Mouse (Mus musculus): Measurements from ENCODE around the gene Pi4k2b. TPM values are rescaled to one million over a fixed set of nuclear protein-coding genes. Genes with fewer than 3 reads are reported as not detected.

The Pi4k2b gene
- polyA plus RNA-seq, 1 experiment from 2014 or later, result 22.5 TPM

- no peak overlapping the region for H3K9ac ChIP-seq (ENCODE audit: low read length)
- no peaks in the 10 kb centered on the region for H3K4me1 ChIP-seq (ENCODE audit: control insufficient read depth, insufficient read depth, low read length)
- no peak overlapping the region for H3K4me2 ChIP-seq (ENCODE audit: low read depth, low read length)
- H3K4me3 ChIP-seq (replicated peaks; ENCODE audit: low read length), result no peak overlapping the region
- 92% methylated on average over 7 of the region's 7 CpGs for WGBS
- no peak overlapping the region for H3K27ac ChIP-seq (ENCODE audit: low read length)
- no peaks in the 10 kb centered on the region for H3K27me3 ChIP-seq (ENCODE audit: control insufficient read depth, insufficient read depth, low read length)
- no peaks in the 10 kb centered on the region for H3K36me3 ChIP-seq (ENCODE audit: control insufficient read depth, insufficient read depth, low read length)
- no peak for ATAC-seq (ENCODE audit: insufficient read depth, low FRiP score)
- no peaks in the 10 kb centered on the region for H3K9me3 ChIP-seq (replicated peaks; ENCODE audit: control insufficient read depth, low read length)
Observed at GRCm38 (mm10) chr5:52813312-52813711, 71.9 kb downstream of the Pi4k2b start.

GRCm38 (mm10) chr5:52818676-52819075 lies 77.3 kb downstream of the Pi4k2b start:
- ATAC-seq (ENCODE audit: insufficient read depth, low FRiP score), result no peak
- Histone ChIP-seq H3K4me3 (replicated peaks; ENCODE audit: low read length) (no peak overlapping the region), H3K9me3 (replicated peaks; ENCODE audit: control insufficient read depth, low read length) (no peaks in the 10 kb centered on the region), H3K9ac (ENCODE audit: low read length) (no peak overlapping the region), H3K36me3 (ENCODE audit: control insufficient read depth, insufficient read depth, low read length) (no peaks in the 10 kb centered on the region), H3K27ac (ENCODE audit: low read length) (no peak overlapping the region), H3K27me3 (ENCODE audit: control insufficient read depth, insufficient read depth, low read length) (no peaks in the 10 kb centered on the region), H3K4me2 (ENCODE audit: low read depth, low read length) (no peak overlapping the region), H3K4me1 (ENCODE audit: control insufficient read depth, insufficient read depth, low read length) (no peaks in the 10 kb centered on the region)
- WGBS, result 93% methylated on average over 7 of the region's 7 CpGs

Other genes starting within 250 kb of the Pi4k2b start
- 7.2 and 8.0 TPM in 2 replicates for gene Lgi2, start 175.1 kb upstream of the Pi4k2b start, polyA plus RNA-seq (2015; fragmentation: Nextera tagmentation; extraction: Ambion mirVana)
- 11.2 and 11.5 TPM in 2 replicates for gene Sepsecs, start 71.9 kb upstream of the Pi4k2b start, polyA plus RNA-seq (2015; fragmentation: Nextera tagmentation; extraction: Ambion mirVana)
- gene Zcchc4, start 33.8 kb downstream of the Pi4k2b start, polyA plus RNA-seq (2015; fragmentation: Nextera tagmentation; extraction: Ambion mirVana), result 11.5 and 12.9 TPM in 2 replicates
- gene Anapc4, start 92.4 kb downstream of the Pi4k2b start, polyA plus RNA-seq (2015; fragmentation: Nextera tagmentation; extraction: Ambion mirVana), result 95.1 and 97.0 TPM in 2 replicates